Mouse (Mus musculus) G1E (cell line): Measurements from ENCODE around the gene Dynlt1c.
"Not testable (repeated sequence)": the region's sequence is repeated elsewhere in the genome, so short reads cannot be mapped to it uniquely, and the experiment has no call there.

Experiments used
- CTCF ChIP-seq: IDR thresholded peaks from 2 replicates; pipeline ENCODE4 v1.5.1; 2012; ENCODE audit warnings: low read depth, low read length, inconsistent platforms, mixed read lengths
- GATA1 ChIP-seq: IDR thresholded peaks from 2 replicates; pipeline ENCODE4 v1.6.1; 2012; ENCODE audit warnings: borderline replicate concordance, low read length, inconsistent platforms, mixed read lengths

- TF ChIP-seq CTCF, GATA1: not testable (repeated sequence)
Measured at GRCm38 (mm10) chr17:6564866-6565265, 36.6 kb upstream of the Dynlt1c start.
